Mouse (Mus musculus): ENCODE results near the gene Cgn. TPM values are rescaled to one million over a fixed set of nuclear protein-coding genes. Genes with fewer than 3 reads are reported as not detected.

Cgn gene
- polyA plus RNA-seq (2014; fragmentation: Nextera tagmentation; extraction: Ambion mirVana) = 10.6 and 11.5 TPM in 2 replicates

GRCm38 (mm10) chr3:94786367-94786835 is at the start of gene Cgn:
Gene Cgn, minus strand, starts transcription at chr3:94786492.
- under 1% methylated on average over 34 of the region's 35 CpGs for WGBS
- no peaks in the 10 kb centered on the region for H3K36me3 ChIP-seq (ENCODE audit: control insufficient read depth, insufficient read depth, low read length)
- no peaks in the 10 kb centered on the region for H3K9me3 ChIP-seq (ENCODE audit: control insufficient read depth, low read length)
- DNase-seq (ENCODE audit: low spot score) = peak; percentile 92
- peak; percentile 88 for ATAC-seq (replicated peaks; ENCODE audit: low FRiP score)
- peak within 1 kb of the TSS; percentile 39 for H3K9ac ChIP-seq (ENCODE audit: low read depth, low read length)
- peak within 1 kb of the TSS; percentile 84 for H3K4me2 ChIP-seq
- H3K27ac ChIP-seq (ENCODE audit: low read depth, low read length) = no peak within 1 kb of the TSS
- 0 out of 2 replicates have a peak, but pooled peaks cover 5% of the 10 kb centered on the region for H3K4me1 ChIP-seq (replicated peaks; ENCODE audit: control insufficient read depth, insufficient read depth, low read length)
- H3K4me3 ChIP-seq (ENCODE audit: low read depth, low read length) = peak within 1 kb of the TSS; percentile 52
- peaks cover 20% of the 10 kb centered on the region for H3K27me3 ChIP-seq (replicated peaks; ENCODE audit: control insufficient read depth, insufficient read depth, low read length)

- Histone ChIP-seq H3K27me3 (replicated peaks; ENCODE audit: control insufficient read depth, insufficient read depth, low read length) (no peaks in the 10 kb centered on the region), H3K4me1 (replicated peaks; ENCODE audit: control insufficient read depth, insufficient read depth, low read length) (peaks cover 20% of the 10 kb centered on the region), H3K9ac (ENCODE audit: low read depth, low read length) (no peak overlapping the region), H3K36me3 (ENCODE audit: control insufficient read depth, insufficient read depth, low read length) (no peaks in the 10 kb centered on the region), H3K9me3 (ENCODE audit: control insufficient read depth, low read length) (no peaks in the 10 kb centered on the region), H3K4me2 (no peak overlapping the region), H3K27ac (ENCODE audit: low read depth, low read length) (no peak overlapping the region), H3K4me3 (ENCODE audit: low read depth, low read length) (no peak overlapping the region)
- no peak for ATAC-seq (replicated peaks; ENCODE audit: low FRiP score)
- no peak for DNase-seq (ENCODE audit: low spot score)
- 67% methylated on average over 3 of the region's 3 CpGs for WGBS
These were observed 49.1 kb upstream of the Cgn start for GRCm38 (mm10) chr3:94835396-94835795.

GRCm38 (mm10) chr3:94833358-94833757 is 47.1 kb upstream of the Cgn start:
- H3K4me3 ChIP-seq (ENCODE audit: low read depth, low read length) = no peak overlapping the region
- no peak overlapping the region for H3K4me2 ChIP-seq
- no peak overlapping the region for H3K27ac ChIP-seq (ENCODE audit: low read depth, low read length)
- DNase-seq (ENCODE audit: low spot score) (no peak), ATAC-seq (replicated peaks; ENCODE audit: low FRiP score) (no peak)
- H3K9ac ChIP-seq (ENCODE audit: low read depth, low read length) = no peak overlapping the region
- no peaks in the 10 kb centered on the region for H3K36me3 ChIP-seq (ENCODE audit: control insufficient read depth, insufficient read depth, low read length)
- peaks cover 3% of the 10 kb centered on the region; the same call in 1 of the 2 replicates for H3K4me1 ChIP-seq (replicated peaks; ENCODE audit: control insufficient read depth, insufficient read depth, low read length)
- no peaks in the 10 kb centered on the region for H3K27me3 ChIP-seq (replicated peaks; ENCODE audit: control insufficient read depth, insufficient read depth, low read length)
- no peaks in the 10 kb centered on the region for H3K9me3 ChIP-seq (ENCODE audit: control insufficient read depth, low read length)

GRCm38 (mm10) chr3:94832701-94833100 is 46.4 kb upstream of the Cgn start:
- DNase-seq (ENCODE audit: low spot score) (no peak), ATAC-seq (replicated peaks; ENCODE audit: low FRiP score) (no peak)
- Histone ChIP-seq H3K4me1 (replicated peaks; ENCODE audit: control insufficient read depth, insufficient read depth, low read length) (0 out of 2 replicates have a peak, but pooled peaks cover 3% of the 10 kb centered on the region), H3K27ac (ENCODE audit: low read depth, low read length) (0 out of 2 replicates have a peak overlapping the region, but pooled peaks have one; percentile 8), H3K4me3 (ENCODE audit: low read depth, low read length) (no peak overlapping the region; the same call in 1 of the 2 replicates), H3K9me3 (ENCODE audit: control insufficient read depth, low read length) (no peaks in the 10 kb centered on the region), H3K36me3 (ENCODE audit: control insufficient read depth, insufficient read depth, low read length) (no peaks in the 10 kb centered on the region), H3K4me2 (peak overlapping the region; percentile 42), H3K9ac (ENCODE audit: low read depth, low read length) (no peak overlapping the region), H3K27me3 (replicated peaks; ENCODE audit: control insufficient read depth, insufficient read depth, low read length) (no peaks in the 10 kb centered on the region)
- 58% methylated on average over 5 of the region's 5 CpGs for WGBS

GRCm38 (mm10) chr3:94832100-94832499 is 45.8 kb upstream of the Cgn start:
- peak overlapping the region; percentile 16 for H3K4me3 ChIP-seq (ENCODE audit: low read depth, low read length)
- no peaks in the 10 kb centered on the region for H3K9me3 ChIP-seq (ENCODE audit: control insufficient read depth, low read length)
- no peak overlapping the region for H3K27ac ChIP-seq (ENCODE audit: low read depth, low read length)
- H3K27me3 ChIP-seq (replicated peaks; ENCODE audit: control insufficient read depth, insufficient read depth, low read length) = no peaks in the 10 kb centered on the region
- H3K4me1 ChIP-seq (replicated peaks; ENCODE audit: control insufficient read depth, insufficient read depth, low read length) = 0 out of 2 replicates have a peak, but pooled peaks cover 3% of the 10 kb centered on the region
- 8% methylated on average over 9 of the region's 9 CpGs for WGBS
- H3K36me3 ChIP-seq (ENCODE audit: control insufficient read depth, insufficient read depth, low read length) = no peaks in the 10 kb centered on the region
- peak overlapping the region; percentile 42 for H3K4me2 ChIP-seq
- peak; percentile 71; the same call in 1 of the 2 replicates for ATAC-seq (replicated peaks; ENCODE audit: low FRiP score)
- peak; percentile 35 for DNase-seq (ENCODE audit: low spot score)
- no peak overlapping the region for H3K9ac ChIP-seq (ENCODE audit: low read depth, low read length)

GRCm38 (mm10) chr3:94824110-94824509 is 37.8 kb upstream of the Cgn start:
- H3K4me2 ChIP-seq = no peak overlapping the region
- no peaks in the 10 kb centered on the region for H3K4me1 ChIP-seq (replicated peaks; ENCODE audit: control insufficient read depth, insufficient read depth, low read length)
- H3K27me3 ChIP-seq (replicated peaks; ENCODE audit: control insufficient read depth, insufficient read depth, low read length) = no peaks in the 10 kb centered on the region
- H3K9me3 ChIP-seq (ENCODE audit: control insufficient read depth, low read length) = no peaks in the 10 kb centered on the region
- no peak overlapping the region for H3K4me3 ChIP-seq (ENCODE audit: low read depth, low read length)
- no peak overlapping the region for H3K27ac ChIP-seq (ENCODE audit: low read depth, low read length)
- ATAC-seq (replicated peaks; ENCODE audit: low FRiP score) (no peak), DNase-seq (ENCODE audit: low spot score) (no peak)
- H3K9ac ChIP-seq (ENCODE audit: low read depth, low read length) = no peak overlapping the region
- WGBS = 75% methylated on average over 3 of the region's 3 CpGs
- no peaks in the 10 kb centered on the region for H3K36me3 ChIP-seq (ENCODE audit: control insufficient read depth, insufficient read depth, low read length)

- H3K36me3 ChIP-seq (ENCODE audit: control insufficient read depth, insufficient read depth, low read length) = no peaks in the 10 kb centered on the region
- ATAC-seq (replicated peaks; ENCODE audit: low FRiP score) = no peak
- H3K27ac ChIP-seq (ENCODE audit: low read depth, low read length) = no peak overlapping the region
- WGBS = 72% methylated on average over 4 of the region's 4 CpGs
- no peak for DNase-seq (ENCODE audit: low spot score)
- H3K4me2 ChIP-seq = peak overlapping the region; percentile 73
- no peak overlapping the region for H3K9ac ChIP-seq (ENCODE audit: low read depth, low read length)
- no peaks in the 10 kb centered on the region for H3K4me1 ChIP-seq (replicated peaks; ENCODE audit: control insufficient read depth, insufficient read depth, low read length)
- H3K27me3 ChIP-seq (replicated peaks; ENCODE audit: control insufficient read depth, insufficient read depth, low read length) = no peaks in the 10 kb centered on the region
- no peak overlapping the region for H3K4me3 ChIP-seq (ENCODE audit: low read depth, low read length)
- no peaks in the 10 kb centered on the region for H3K9me3 ChIP-seq (ENCODE audit: control insufficient read depth, low read length)
These were observed 35.8 kb upstream of the Cgn start for GRCm38 (mm10) chr3:94822082-94822481.

- no peaks in the 10 kb centered on the region for H3K27me3 ChIP-seq (replicated peaks; ENCODE audit: control insufficient read depth, insufficient read depth, low read length)
- peak overlapping the region; percentile 58 for H3K4me3 ChIP-seq (ENCODE audit: low read depth, low read length)
- DNase-seq (ENCODE audit: low spot score) (peak; percentile 61), ATAC-seq (replicated peaks; ENCODE audit: low FRiP score) (peak; percentile 49)
- peak overlapping the region; percentile 20; the same call in 1 of the 2 replicates for H3K27ac ChIP-seq (ENCODE audit: low read depth, low read length)
- no peaks in the 10 kb centered on the region for H3K36me3 ChIP-seq (ENCODE audit: control insufficient read depth, insufficient read depth, low read length)
- no peaks in the 10 kb centered on the region for H3K4me1 ChIP-seq (replicated peaks; ENCODE audit: control insufficient read depth, insufficient read depth, low read length)
- peak overlapping the region; percentile 65 for H3K9ac ChIP-seq (ENCODE audit: low read depth, low read length)
- H3K4me2 ChIP-seq = peak overlapping the region; percentile 73
- H3K9me3 ChIP-seq (ENCODE audit: control insufficient read depth, low read length) = no peaks in the 10 kb centered on the region
- WGBS = 4% methylated on average over 31 of the region's 31 CpGs
These were observed 34.8 kb upstream of the Cgn start for GRCm38 (mm10) chr3:94821008-94821638.
